Mouse (Mus musculus) limb, embryonic 15.5 days (tissue): ENCODE measurements around the gene Vamp3. TPM values are rescaled to one million over a fixed set of nuclear protein-coding genes. Genes with fewer than 3 reads are reported as not detected.

Source experiments
- ATAC-seq: fragments of 200-750 bp; cut with Nextera tagmentation; 2 replicates; pipeline ENCODE4 v1.8.0; 2017; ENCODE audit warnings: low read depth, moderate TSS enrichment; ENCODE audit not compliant: insufficient number of reproducible peaks, low FRiP score, low TSS enrichment
- H3K27ac ChIP-seq: fragments of 300-500 bp; sonication (generic); 2 replicates; pipeline ENCODE4 v1.5.1; 2015; ENCODE audit warnings: moderate library complexity, mild to moderate bottlenecking, inconsistent platforms
- H3K27me3 ChIP-seq: fragments of 300-500 bp; sonication (generic); 2 replicates; pipeline ENCODE4 v1.6.1; 2015; ENCODE audit warnings: inconsistent platforms
- H3K36me3 ChIP-seq: fragments of 300-500 bp; sonication (generic); 2 replicates; pipeline ENCODE4 v1.6.1; 2015; ENCODE audit warnings: inconsistent platforms
- H3K4me1 ChIP-seq: fragments of 300-500 bp; sonication (generic); 2 replicates; pipeline ENCODE4 v1.6.1; 2015; ENCODE audit warnings: inconsistent platforms
- H3K4me2 ChIP-seq: fragments of 300-500 bp; sonication (generic); 2 replicates; pipeline ENCODE4 v1.6.1; 2015; ENCODE audit warnings: mild to moderate bottlenecking, inconsistent platforms
- H3K4me3 ChIP-seq: fragments of 300-500 bp; sonication (generic); 2 replicates; pipeline ENCODE4 v1.5.1; 2015; ENCODE audit warnings: mild to moderate bottlenecking, inconsistent platforms
- H3K9ac ChIP-seq: fragments of 300-500 bp; sonication (generic); 2 replicates; pipeline ENCODE4 v1.6.1; 2015; ENCODE audit warnings: inconsistent platforms
- H3K9me3 ChIP-seq: fragments of 300-500 bp; sonication (generic); 2 replicates; pipeline ENCODE4 v1.6.1; 2016; ENCODE audit warnings: inconsistent platforms
- WGBS: fragments of 180-500 bp; shearing (Covaris S2); methylation state at CpG from one replicate; pipeline ENCODE4 v1.1.7; 2015; 5-methylcytosine and 5-hydroxymethylcytosine counted together
- polyA plus RNA-seq: library from polyadenylated mRNA; unstranded; fragments of >200 nt; fragmentation: Nextera tagmentation; extraction: Ambion mirVana; gene quantifications from 2 replicates; pipeline ENCODE4 v1.2.1, GENCODE M21; 2015

Gene Vamp3
- polyA plus RNA-seq, 1 experiment from 2014 or later: 127 TPM

DNA sequence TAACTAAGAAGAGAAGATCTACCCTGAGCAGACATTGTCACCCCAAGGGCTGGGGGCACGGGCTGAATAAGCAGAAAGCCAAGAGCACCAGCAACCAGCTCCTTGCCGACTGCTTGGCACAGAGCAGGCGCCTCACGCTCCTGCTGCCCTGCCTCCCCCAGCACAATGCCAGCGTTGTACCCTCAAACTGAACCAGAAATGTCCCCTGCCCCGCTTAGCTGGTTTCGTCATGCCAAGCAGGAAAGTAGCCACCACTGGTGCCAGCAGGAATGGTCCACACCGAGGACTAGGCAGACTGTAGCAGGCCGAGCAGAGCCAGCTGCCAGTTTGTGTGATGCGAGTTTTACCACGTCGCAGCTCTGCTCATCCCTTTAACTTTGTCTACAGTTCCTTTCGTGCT lies 24.2 kb upstream of the Vamp3 start:
- Histone ChIP-seq H3K27me3 (no peaks in the 10 kb centered on the region), H3K9ac (no peak overlapping the region), H3K9me3 (no peaks in the 10 kb centered on the region), H3K36me3 (peaks cover 10% of the 10 kb centered on the region), H3K4me1 (no peaks in the 10 kb centered on the region), H3K4me2 (no peak overlapping the region), H3K4me3 (no peak overlapping the region), H3K27ac (no peak overlapping the region)
- no peak for ATAC-seq
- 91% methylated on average over 13 of the region's 13 CpGs for WGBS

- H3K4me1 ChIP-seq: no peaks in the 10 kb centered on the region
- H3K27me3 ChIP-seq: no peaks in the 10 kb centered on the region
- no peak for ATAC-seq
- no peak overlapping the region for H3K4me3 ChIP-seq
- no peak overlapping the region for H3K9ac ChIP-seq
- no peaks in the 10 kb centered on the region for H3K9me3 ChIP-seq
- no peak overlapping the region for H3K27ac ChIP-seq
- peaks cover 10% of the 10 kb centered on the region for H3K36me3 ChIP-seq
- 50% methylated on average over 2 of the region's 2 CpGs for WGBS
- no peak overlapping the region for H3K4me2 ChIP-seq
Measured at GRCm38 (mm10) chr4:151081355-151081754, 23.6 kb upstream of the Vamp3 start.

DNA sequence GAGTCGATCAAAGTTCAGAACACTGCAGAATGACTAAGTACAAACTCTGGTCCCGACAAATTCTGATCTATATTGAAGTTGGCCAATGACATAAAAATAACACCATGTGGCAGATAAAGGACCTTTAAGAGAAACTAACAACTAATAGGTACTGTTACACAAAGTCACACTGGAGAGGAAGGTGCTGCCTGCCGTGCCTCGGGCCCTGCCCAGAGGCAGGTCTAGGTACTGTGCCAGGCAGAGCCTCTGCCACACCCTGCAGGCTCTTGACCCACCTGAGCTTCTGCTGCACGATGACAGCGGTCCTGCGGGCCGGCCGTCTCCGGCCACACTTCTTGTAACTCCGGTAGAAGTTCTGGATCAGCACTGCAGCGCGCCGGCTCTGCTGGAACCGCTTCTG lies 17.1 kb upstream of the Vamp3 start:
- Histone ChIP-seq H3K36me3 (peaks cover 9% of the 10 kb centered on the region; the same call in 1 of the 2 replicates), H3K4me1 (no peaks in the 10 kb centered on the region), H3K27me3 (no peaks in the 10 kb centered on the region), H3K9ac (no peak overlapping the region), H3K4me2 (no peak overlapping the region), H3K4me3 (no peak overlapping the region), H3K27ac (no peak overlapping the region), H3K9me3 (no peaks in the 10 kb centered on the region)
- ATAC-seq: no peak
- 90% methylated on average over 15 of the region's 15 CpGs for WGBS

DNA sequence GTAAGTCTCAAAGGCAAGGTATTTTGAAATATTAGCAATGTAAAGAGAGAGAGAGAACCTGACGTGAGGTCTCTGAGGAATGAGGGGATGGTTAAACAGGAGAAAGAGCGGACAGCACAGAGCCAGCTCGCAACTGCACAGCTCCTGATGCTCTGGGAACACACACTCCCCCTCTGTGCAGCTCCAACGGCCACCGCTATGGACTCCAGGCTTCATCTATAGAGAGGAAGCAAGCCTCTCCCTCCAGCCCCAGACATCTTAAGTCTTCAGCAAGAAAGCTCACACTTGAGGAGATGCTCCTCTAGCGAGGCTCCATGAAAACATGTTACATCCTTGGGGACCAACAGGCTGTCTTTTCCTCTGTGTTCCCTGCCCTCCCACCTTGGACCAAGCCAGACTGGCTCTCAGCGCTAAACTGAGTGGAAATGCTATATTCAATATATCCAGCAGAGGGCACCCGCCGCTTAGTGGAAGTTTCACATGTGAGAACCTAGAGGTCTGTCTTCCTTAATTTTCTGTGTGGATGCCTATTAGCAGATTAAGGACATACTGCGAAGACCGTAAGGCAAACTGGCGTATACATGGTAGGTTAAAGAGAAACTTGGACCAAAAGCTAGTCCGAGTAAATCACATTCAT lies 15.5 kb upstream of the Vamp3 start:
- H3K9ac ChIP-seq: no peak overlapping the region
- H3K36me3 ChIP-seq: peaks cover 9% of the 10 kb centered on the region; the same call in 1 of the 2 replicates
- H3K4me3 ChIP-seq: no peak overlapping the region
- H3K9me3 ChIP-seq: no peaks in the 10 kb centered on the region
- WGBS: 55% methylated on average over 13 of the region's 13 CpGs
- no peaks in the 10 kb centered on the region for H3K27me3 ChIP-seq
- H3K4me2 ChIP-seq: no peak overlapping the region
- no peak for ATAC-seq
- H3K4me1 ChIP-seq: no peaks in the 10 kb centered on the region
- H3K27ac ChIP-seq: no peak overlapping the region

DNA sequence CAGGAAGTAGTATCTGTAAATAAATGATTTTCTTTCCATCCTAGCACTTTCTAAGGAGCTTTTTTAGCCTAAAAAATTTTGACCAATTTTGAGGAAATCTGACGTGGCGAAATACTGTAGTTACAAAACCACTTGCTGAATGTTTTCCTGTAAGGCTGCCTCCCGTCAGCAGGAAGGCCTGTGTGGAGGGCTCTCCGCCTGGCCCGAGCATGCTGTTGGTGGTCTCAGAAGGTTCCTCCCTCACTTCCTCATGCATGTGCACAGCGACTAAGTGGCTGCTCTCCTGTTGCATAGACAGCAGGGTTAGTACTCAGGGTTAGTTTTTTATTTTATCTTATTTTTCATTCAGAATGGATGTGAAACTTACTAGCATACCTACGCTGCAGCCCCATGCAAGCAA lies 13.2 kb upstream of the Vamp3 start:
- Histone ChIP-seq H3K4me2 (no peak overlapping the region), H3K36me3 (no peaks in the 10 kb centered on the region), H3K27ac (no peak overlapping the region), H3K27me3 (no peaks in the 10 kb centered on the region), H3K4me3 (no peak overlapping the region), H3K9ac (no peak overlapping the region), H3K9me3 (no peaks in the 10 kb centered on the region), H3K4me1 (no peaks in the 10 kb centered on the region)
- ATAC-seq: no peak
- 80% methylated on average over 7 of the region's 7 CpGs for WGBS

- Histone ChIP-seq H3K36me3 (no peaks in the 10 kb centered on the region), H3K4me3 (no peak overlapping the region), H3K27ac (no peak overlapping the region), H3K9me3 (no peaks in the 10 kb centered on the region), H3K27me3 (no peaks in the 10 kb centered on the region), H3K4me1 (no peaks in the 10 kb centered on the region), H3K4me2 (no peak overlapping the region), H3K9ac (no peak overlapping the region)
- no peak for ATAC-seq
- WGBS: 75% methylated on average over 4 of the region's 4 CpGs
Measured at GRCm38 (mm10) chr4:151068751-151069150, 11.0 kb upstream of the Vamp3 start.

- Histone ChIP-seq H3K4me1 (peaks cover 8% of the 10 kb centered on the region; the same call in 1 of the 2 replicates), H3K9ac (no peak overlapping the region), H3K27me3 (no peaks in the 10 kb centered on the region), H3K27ac (no peak overlapping the region), H3K36me3 (peaks cover 5% of the 10 kb centered on the region; the same call in 1 of the 2 replicates), H3K4me3 (no peak overlapping the region), H3K9me3 (no peaks in the 10 kb centered on the region; the same call in 1 of the 2 replicates), H3K4me2 (no peak overlapping the region)
- no peak for ATAC-seq
- 96% methylated on average over 4 of the region's 4 CpGs for WGBS
Measured at GRCm38 (mm10) chr4:151059566-151059965, 1.8 kb upstream of the Vamp3 start.

DNA sequence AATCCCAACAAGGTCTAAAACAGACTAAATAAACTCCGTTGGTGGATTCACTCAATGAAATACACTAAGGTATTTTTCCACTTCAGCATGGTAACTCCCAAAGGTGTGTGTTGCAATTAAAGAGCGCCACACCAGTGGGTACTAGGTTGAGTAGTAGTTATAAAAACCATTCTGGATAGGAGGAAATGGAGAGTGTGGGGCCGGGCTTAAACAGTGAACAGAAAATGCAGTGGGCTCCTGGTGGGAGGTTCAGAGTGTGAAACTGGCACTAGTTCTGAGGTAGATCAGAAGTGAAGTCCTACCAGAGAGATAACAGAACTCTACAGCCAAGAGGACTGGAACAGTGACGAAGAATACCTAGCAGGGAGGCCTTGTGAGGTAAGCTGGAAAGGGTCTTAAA lies 871 bp upstream of the Vamp3 start:
- Histone ChIP-seq H3K4me3 (peak overlapping the region; percentile 95), H3K36me3 (peaks cover 12% of the 10 kb centered on the region; the same call in 1 of the 2 replicates), H3K4me2 (peak overlapping the region; percentile 63), H3K9me3 (no peaks in the 10 kb centered on the region; the same call in 1 of the 2 replicates), H3K4me1 (peaks cover 8% of the 10 kb centered on the region; the same call in 1 of the 2 replicates), H3K9ac (no peak overlapping the region), H3K27ac (peak overlapping the region; percentile 96), H3K27me3 (no peaks in the 10 kb centered on the region)
- no peak for ATAC-seq
- 76% methylated on average over 4 of the region's 4 CpGs for WGBS

GRCm38 (mm10) chr4:151051162-151051561 lies 6.6 kb downstream of the Vamp3 start:
- Histone ChIP-seq H3K4me2 (no peak overlapping the region), H3K36me3 (peaks cover 60% of the 10 kb centered on the region), H3K9me3 (no peaks in the 10 kb centered on the region), H3K4me3 (no peak overlapping the region), H3K27me3 (no peaks in the 10 kb centered on the region), H3K27ac (no peak overlapping the region), H3K9ac (no peak overlapping the region), H3K4me1 (peaks cover 1% of the 10 kb centered on the region; the same call in 1 of the 2 replicates)
- WGBS: 85% methylated on average over 1 of the region's 1 CpGs
- ATAC-seq: no peak

DNA sequence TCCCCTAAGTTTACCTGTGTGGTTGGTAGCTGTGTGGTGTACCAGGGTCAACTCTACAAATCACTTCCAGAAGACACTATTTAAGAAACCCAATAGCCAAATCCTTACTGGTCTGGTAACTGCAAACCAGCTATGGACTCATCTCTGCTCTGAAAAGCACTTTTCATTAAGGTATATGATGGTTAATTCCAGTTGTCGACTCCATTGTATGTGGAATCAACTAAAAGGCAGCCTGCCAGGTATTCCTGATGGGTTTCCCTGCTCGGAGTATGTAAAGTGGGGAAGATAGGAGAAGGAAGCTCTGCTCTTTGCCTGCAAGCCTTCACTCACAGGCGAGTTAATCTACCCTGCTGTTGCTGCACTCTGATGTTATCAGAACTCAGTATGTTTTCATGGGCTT lies 11.2 kb downstream of the Vamp3 start:
- Histone ChIP-seq H3K4me1 (peaks cover 17% of the 10 kb centered on the region), H3K9ac (no peak overlapping the region), H3K36me3 (peaks cover 41% of the 10 kb centered on the region), H3K4me2 (no peak overlapping the region), H3K9me3 (no peaks in the 10 kb centered on the region), H3K27me3 (no peaks in the 10 kb centered on the region), H3K27ac (no peak overlapping the region), H3K4me3 (no peak overlapping the region)
- WGBS: 89% methylated on average over 3 of the region's 3 CpGs
- ATAC-seq: no peak

DNA sequence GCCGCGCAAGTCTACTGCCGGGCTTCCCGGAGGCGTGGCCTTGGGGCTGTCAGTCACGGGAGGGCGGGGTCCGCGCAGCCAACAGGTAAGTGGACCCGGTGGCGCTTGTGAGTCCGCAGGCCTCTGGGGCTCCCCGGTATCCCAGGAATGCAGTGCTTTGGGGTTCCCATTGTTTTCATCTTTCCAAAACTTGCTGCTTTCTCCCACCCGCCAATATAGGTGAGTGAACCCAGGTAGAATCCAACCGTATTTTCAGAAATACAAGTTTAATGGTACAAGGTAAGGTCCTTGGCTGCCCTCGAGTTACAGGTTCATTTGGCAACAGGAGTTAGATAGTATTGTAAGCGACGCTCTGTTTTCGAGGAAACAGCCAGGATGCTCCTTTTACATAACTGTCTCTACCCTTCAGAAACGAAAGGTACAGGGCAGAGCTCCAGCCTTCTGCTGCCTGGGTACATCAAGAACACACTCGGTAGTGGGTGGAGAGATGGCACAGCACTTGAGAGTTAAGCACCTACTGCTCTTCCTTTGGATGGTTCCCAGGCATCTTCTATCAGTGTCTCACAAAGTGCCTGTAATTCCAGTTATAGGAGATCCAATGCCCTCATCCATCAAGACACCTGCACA lies 12.7 kb downstream of the Vamp3 start:
- ATAC-seq: no peak
- 0 out of 2 replicates have a peak overlapping the region, but pooled peaks have one; percentile 26 for H3K9ac ChIP-seq
- no peaks in the 10 kb centered on the region for H3K9me3 ChIP-seq
- H3K4me1 ChIP-seq: peaks cover 17% of the 10 kb centered on the region
- peak overlapping the region; percentile 38; the same call in 1 of the 2 replicates for H3K27ac ChIP-seq
- H3K36me3 ChIP-seq: peaks cover 30% of the 10 kb centered on the region
- peak overlapping the region; percentile 66 for H3K4me3 ChIP-seq
- no peaks in the 10 kb centered on the region for H3K27me3 ChIP-seq
- 4% methylated on average over 21 of the region's 21 CpGs for WGBS
- peak overlapping the region; percentile 98 for H3K4me2 ChIP-seq
